Mouse (Mus musculus) liver, adult 2 months (tissue): ENCODE results near the gene Fmo5.

ENCODE experiments used
- CTCF ChIP-seq: fragments of 200-500 bp; IDR thresholded peaks from 2 replicates; pipeline ENCODE4 v1.5.1; 2011; ENCODE audit warnings: low read depth, low read length, control low read depth
- POLR2A ChIP-seq: fragments of 200-500 bp; IDR thresholded peaks from 2 replicates; pipeline ENCODE4 v1.6.1; 2011; ENCODE audit warnings: low read length, control low read depth; ENCODE audit not compliant: insufficient read depth; ENCODE audit errors: extremely low read depth

- no peak for TF ChIP-seq POLR2A
- no peak for TF ChIP-seq CTCF
Observed at GRCm38 (mm10) chr3:97630746-97631145, 2.1 kb downstream of the Fmo5 start.
